Mouse (Mus musculus) urinary bladder, adult 18-20 months (tissue): ENCODE measurements around the gene Etnppl.

Experiments
- DNase-seq, 2 experiments: peaks; one replicate each; pipeline ENCODE4 v3.0.0; 2022; ENCODE audit warnings: low spot score in 2 of 2, mixed read lengths in 2 of 2

Etnppl gene

DNA sequence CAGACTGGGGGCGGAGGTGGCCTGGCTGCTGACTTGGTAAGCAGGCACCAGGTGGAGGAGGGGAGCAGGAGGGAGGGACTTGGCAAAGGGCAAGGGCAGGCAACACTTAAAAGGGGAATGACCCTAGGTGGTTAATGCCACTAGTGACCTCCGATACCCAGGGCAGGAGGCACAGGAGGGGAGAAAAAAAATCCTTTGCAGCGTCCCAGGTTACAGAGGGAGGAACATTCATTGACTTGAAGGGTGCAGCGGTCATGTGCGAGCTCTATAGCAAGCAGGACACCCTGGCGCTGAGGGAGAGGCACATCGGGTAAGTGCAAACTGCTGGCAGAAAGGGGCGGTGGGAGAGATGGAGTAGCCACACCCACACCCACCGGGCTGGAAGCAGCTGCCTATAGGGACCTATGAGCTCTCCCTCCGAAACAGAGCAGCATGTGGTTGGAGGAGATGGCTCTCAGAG lies at the start of gene Etnppl:
TSS of gene Etnppl (plus strand) at position 10 of the 460 bp plus-strand sequence.
- peak in 1 of 2 experiments; percentile 2 for DNase-seq

DNA sequence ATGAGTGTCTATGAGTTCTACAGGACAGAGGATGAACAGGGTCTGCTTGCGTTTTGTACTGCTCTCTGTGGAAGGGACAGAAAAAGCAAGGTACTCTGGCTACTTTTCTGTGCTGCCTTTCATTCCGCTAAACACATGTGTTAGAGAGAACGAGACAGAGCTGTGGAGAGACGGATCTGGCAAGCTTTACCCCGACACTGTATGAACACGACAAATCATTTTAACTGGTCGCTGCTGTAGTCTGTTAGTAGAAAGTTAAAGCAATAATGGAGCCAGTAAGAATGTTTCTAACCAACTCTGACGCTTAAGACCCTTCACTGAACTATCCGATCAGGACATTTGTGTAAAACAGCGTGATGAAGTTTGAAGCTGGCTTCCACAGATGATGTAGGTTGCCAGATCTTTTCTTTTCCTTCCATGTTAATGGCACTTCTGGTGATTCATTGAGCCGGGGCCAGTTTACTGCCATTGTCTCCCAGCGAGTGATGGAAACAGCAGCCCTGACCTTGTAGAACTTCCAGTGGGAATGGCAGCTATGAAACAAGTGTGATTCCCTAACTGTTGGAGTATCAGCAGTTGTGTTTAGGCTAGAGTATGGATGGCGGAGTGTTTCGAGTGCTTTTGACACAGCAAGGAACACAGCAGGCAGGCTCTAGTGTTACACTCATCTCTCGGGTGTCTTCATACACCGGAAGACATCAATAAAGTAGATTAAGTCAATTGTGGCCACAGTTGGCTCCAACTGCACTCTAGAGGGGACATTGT lies 48.7 kb upstream of the Etnppl start:
- DNase-seq, result no peak

DNA sequence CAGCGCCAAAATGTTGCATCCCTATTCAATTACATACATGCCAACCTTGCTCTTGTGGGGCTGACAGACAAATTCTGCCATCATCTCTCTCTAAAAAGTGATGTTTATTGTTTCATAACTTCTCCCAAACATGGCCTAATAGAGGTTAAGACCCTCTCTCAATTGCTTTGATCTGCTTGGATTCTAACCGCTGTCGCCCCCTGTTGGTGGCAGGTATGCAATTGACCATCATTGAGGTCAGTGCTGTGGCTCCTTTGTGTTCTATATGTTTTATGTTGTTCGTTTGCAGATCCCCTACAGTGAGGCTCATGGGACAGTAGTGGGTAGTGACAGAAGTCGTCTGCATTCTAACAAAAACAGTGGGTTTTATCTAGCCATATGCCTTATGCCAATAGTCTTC lies 44.0 kb upstream of the Etnppl start:
- DNase-seq, result no peak

GRCm38 (mm10) chr3:130574652-130575051 lies 42.6 kb upstream of the Etnppl start:
- DNase-seq, result peak; percentile 6 to 7

- no peak for DNase-seq
Observed at GRCm38 (mm10) chr3:130576683-130577082, 40.6 kb upstream of the Etnppl start.

DNA sequence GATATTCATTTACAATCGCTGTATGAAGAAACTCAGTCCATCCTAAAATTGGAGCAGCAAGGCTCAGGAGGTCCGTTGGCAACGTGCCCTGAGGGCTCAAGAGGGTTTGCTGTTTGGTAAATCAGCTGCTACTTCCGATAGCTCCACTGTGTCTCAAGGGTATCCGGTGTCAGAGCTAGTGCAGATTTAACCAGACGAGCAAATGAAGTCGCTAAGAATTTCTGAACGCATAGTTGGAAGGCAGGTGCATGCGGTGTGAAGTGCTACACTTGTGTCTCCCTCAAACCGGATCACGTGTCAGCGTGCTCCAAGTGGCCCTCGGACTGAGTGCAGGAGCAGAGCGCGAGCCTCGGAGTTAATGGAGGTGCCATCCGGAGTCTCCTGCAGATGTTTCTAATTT lies 37.7 kb upstream of the Etnppl start:
- no peak for DNase-seq

DNA sequence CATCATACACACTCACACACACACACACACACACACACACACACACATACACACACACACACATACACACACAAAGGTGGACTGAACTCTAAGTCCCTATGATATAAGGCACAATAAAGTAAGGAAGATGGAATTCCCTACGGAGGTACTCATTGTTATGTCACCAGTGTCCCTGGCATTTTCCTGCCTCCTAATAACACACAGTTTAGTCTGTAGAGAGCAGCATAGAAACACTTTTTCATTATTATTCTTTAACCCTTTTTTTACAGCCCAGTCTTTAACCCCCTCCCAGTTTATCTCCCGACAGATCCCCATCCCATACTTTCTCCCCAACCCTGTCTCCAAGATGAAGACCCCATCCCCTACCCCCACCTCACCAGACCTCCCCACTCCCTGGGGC lies 35.7 kb upstream of the Etnppl start:
- DNase-seq, result no peak

GRCm38 (mm10) chr3:130582903-130583664 lies 34.2 kb upstream of the Etnppl start:
- no peak for DNase-seq

DNA sequence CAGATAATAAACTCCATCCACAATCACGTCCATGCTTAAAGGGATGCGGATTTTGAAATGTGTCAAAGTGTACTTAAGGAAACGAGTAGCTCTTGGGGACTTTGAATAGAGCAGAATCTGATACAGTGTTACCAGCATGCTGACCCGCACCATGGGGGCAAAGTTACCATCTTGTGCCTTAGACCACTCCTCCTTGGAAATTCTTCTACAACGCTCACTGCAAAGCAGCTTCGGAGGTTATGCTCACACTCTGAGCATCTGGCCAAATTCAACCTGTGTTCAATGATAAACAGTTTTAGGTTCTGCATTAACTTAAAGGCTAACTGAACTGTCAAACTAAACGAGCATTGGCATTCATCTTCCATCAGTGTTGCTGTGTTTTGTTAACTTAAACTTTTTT lies 33.2 kb upstream of the Etnppl start:
- DNase-seq, result no peak

DNA sequence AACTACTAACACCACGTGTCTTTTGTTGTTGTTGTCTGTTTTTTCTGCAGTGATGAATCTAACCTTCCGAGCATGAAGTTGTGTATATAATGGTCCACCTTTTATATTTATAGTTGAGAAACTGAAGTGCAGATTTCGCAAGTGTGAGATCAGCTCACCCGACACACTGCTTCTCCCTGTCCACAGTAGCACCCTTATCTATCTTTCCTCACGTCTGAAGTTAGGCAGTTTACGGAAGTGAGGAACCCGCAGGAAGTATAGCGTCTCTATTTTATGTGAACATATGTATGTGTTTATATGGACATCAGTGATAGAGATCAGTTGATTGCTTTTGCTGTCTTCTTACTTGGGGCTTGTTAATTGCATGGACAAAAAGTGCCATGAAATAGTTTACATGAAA lies 22.2 kb upstream of the Etnppl start:
- DNase-seq, result no peak

DNA sequence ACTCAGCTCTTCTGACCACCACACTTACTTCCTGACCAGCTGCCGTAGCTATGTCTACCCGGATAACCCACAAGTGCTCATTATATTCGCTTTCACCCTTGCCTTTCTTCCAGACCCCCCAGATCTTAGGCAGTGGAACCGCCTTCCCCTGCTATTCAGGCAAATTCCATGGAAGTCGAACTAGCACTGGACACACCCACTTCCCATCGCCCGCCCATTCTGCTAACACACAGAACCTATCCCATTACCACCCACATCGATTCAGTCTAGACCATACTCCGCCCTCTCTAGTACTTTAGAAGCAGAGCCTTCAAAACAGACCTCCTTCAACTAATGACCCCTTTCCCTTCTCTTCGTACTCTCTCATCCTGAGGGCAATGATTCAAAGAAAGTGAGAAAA lies 15.8 kb upstream of the Etnppl start:
- no peak for DNase-seq

DNA sequence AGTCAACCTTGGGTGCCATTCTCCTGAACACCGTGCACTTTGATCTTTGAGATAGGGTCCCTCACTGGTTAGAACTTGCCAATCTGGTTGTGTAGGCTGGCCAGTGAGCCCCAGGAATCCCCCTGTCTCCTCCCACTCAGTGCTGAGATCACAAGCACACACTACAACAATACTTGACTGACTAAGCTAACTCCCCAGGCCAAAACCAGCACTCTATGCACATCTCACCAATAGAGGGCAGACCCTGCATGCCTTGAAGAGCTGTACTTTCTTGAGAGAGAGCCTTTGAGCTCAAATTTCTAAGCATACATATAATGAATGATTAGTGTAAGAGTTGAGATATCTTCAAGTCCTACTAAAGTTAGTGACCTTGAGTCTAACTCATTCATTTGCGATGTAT lies 9.3 kb upstream of the Etnppl start:
- no peak for DNase-seq

GRCm38 (mm10) chr3:130614444-130614843 lies 2.8 kb upstream of the Etnppl start:
- no peak for DNase-seq

DNA sequence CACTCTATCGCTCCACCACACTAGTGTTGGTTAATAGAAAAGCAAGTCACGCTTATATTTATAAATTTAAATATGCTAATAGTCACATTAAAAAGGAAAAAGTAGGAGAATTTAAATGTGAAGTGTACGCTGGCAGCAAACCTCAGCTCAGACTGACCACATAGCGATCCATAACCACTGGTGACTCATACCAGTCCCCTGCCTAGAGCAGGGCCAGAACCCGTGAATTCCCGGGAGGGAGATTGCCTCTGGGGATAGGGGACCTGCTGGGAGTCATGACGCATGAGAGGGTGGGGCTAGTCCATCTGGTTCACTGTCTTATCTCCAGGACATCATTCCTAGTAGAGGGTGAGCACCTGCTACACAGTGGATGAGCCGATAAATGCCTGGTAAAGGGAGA lies 1.6 kb upstream of the Etnppl start:
- no peak for DNase-seq

DNA sequence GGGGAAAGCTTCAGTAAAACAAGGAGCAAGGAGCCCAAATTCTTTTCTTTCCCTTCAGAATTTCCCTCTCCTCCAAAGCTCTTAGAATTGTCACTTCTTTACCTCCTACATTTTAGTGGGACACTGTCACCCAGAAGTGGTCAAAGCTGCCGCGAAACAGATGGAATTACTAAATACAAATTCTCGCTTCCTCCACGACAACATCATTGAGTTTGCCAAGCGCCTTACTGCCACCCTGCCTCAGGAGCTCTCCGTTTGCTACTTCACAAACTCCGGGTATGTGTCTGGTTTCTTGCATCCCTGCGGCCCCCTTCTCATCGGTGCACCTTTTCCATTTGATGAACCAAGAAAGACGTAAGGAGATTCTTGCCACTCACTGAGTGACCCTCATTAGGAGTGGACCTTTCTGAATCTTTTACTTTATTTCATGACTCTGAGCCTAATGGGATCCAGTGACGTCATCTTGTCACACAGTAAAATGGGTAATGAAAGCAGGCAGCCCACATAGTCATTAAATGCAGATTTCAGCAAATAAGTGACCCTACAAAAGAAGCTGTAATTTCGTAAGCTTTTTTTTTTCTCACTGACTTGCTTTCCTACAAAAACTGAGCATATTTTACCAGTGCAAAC lies 3.4 kb downstream of the Etnppl start:
- DNase-seq, result no peak

DNA sequence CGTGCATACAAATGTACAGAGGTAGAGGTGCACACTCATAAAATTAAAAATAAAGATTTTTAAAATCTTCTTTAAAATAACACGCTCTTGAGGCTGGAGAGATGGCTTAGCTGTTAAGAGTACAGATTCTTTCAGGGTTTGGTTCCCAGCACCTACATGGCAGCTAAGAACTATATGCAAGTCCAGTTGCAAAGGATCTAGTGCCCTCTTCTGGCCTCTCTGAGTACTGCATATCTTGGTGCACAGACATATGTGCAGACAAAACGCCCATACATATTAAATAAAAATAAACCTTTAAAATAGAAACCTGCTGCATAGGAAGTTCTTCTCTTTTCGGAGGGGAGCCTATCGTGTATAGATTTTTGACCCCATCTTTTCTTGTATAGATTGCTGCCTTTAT lies 11.1 kb downstream of the Etnppl start:
- no peak for DNase-seq

DNA sequence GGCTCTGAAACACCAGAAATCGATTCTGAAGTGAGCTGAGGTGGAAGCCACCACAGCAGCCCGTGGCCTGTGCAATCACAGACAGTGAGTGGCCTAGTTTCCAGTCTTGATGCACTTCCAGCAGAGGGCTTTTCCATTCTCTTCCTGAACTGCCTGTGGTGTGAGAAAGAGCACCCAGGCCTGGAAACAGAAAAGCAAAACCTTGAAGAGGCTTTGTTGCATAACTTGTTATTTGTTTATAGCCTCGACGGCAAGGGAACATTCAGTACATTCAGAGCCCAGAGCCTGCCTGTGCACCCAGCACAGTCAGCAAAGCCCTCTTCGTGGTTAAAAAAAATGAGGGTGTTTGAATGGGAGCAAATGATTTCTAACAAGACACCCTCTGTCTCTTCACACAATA lies 16.6 kb downstream of the Etnppl start:
- DNase-seq, result no peak

DNA sequence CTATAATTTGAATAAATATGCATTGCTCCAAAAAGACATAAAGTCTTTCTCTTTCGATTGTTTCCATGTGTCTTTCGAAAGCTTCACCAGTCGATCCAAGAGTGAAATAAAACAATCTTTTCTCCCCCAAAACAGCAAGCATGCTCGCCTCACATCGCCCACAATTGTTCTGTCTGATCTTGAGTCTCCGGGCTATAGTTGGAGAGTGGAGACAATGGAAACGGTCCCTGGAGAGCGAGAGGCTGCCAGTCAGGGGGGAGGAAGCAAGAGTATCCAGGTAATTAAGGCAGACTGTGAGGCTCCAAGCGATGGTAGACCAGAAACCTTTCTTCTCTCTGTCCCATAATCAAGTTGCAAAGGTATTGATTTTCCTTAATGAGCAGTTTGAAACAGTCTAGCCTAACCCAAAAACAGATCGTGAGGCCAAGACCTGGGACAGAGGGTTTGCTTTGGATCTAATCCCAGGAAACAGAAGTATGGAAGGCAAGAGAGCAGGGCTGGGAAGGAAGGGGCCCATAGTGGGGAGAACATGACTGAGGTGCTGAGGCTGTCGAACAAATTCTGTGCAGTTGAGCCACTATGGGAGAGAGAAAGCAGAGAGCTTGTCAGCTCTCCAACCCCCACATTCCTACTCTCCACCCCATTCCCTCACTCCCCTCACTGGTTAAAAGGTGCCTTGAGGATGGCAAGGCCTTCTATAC lies 29.0 kb downstream of the Etnppl start:
- DNase-seq, result no peak

DNA sequence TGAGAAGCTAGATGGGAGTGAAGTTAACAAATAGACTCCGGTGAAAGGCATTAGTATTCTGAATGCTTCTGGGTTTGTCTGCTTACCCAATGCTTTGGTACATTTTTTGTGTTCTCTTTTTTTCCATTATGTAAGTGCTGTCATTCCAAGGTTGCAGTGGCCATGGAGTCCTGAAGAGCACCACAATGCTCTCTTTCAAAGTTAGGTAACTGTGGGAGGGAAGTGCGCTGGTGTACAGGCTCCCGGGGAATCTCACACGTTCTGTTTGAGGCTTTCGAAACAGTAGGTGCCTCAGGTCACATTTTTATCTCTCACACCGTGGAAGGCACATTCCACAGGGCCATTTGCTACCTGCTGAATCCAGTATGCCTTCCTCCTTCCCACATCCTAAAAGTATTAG lies 32.3 kb downstream of the Etnppl start:
- no peak for DNase-seq

DNA sequence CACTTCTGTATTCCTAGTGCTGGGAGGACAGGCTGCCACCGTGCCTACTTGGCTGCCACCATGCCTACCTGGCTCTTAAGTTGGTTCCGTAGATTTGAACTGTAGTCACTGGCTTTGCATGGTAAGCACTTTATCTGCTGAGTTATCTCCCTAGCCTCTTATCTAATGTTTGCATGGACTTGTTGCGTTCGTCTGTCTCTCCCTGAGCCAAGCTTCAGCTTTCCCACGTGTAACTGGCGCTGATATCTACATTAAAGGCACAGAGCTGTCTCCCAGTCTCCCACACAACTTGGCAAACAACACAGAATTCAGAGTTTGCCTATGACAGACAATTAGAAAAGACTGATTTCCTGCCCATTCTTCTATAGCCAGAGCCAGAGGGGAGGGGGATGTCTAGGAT lies 43.4 kb downstream of the Etnppl start:
- no peak for DNase-seq

- DNase-seq, result no peak
Observed at GRCm38 (mm10) chr3:130662496-130662895, 45.2 kb downstream of the Etnppl start.

DNA sequence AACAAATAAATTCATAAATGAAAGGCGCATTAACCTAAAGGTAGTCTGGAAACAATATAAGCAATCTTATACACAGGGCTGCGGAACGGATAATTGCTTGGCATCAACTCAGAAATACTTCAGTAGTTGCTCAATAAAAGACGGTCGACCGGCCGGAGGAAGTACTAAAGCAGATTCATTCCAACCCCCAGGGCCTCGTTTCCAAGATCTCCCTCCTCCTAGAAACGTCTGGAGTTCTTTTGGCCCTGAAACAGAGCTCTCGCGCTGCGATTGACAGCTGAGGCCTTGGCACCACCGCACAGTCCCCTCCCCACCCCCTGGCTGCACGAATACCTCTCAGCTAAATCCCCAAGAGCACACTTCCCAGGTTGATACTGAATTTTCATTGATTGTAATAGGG lies 54.0 kb downstream of the Etnppl start:
- no peak for DNase-seq
